Mouse (Mus musculus): Measurements from ENCODE around the gene Themis2. TPM values are rescaled to one million over a fixed set of nuclear protein-coding genes. Genes with fewer than 3 reads are reported as not detected.

The Themis2 gene
- polyA plus RNA-seq (2015; fragmentation: Nextera tagmentation; extraction: Ambion mirVana) = 0.72 and 0.79 TPM in 2 replicates

- WGBS = 2% methylated on average over 21 of the region's 21 CpGs
- Histone ChIP-seq H3K27ac (replicated peaks) (no peak within 1 kb of the TSS), H3K9me3 (ENCODE audit: control insufficient read depth, low read length) (no peaks in the 10 kb centered on the region), H3K4me3 (ENCODE audit: low read depth, low read length) (peak within 1 kb of the TSS; percentile 33), H3K36me3 (ENCODE audit: control insufficient read depth, insufficient read depth, low read length) (no peaks in the 10 kb centered on the region), H3K4me1 (replicated peaks; ENCODE audit: control insufficient read depth, insufficient read depth) (no peaks in the 10 kb centered on the region), H3K27me3 (ENCODE audit: control insufficient read depth, insufficient read depth, low read length) (no peaks in the 10 kb centered on the region), H3K4me2 (replicated peaks; ENCODE audit: low read depth) (peak within 1 kb of the TSS; percentile 56), H3K9ac (ENCODE audit: low read length) (peak within 1 kb of the TSS; percentile 48)
- peak; percentile 69 for DNase-seq (ENCODE audit: low spot score)
- TF ChIP-seq CTCF (IDR thresholded peaks at IDR 0.05; ENCODE audit: low read depth) (no peak), EP300 (optimal IDR thresholded peaks at IDR 0.05) (no peak)
- no peak; the same call in 1 of the 2 replicates for ATAC-seq (ENCODE audit: low FRiP score, low TSS enrichment)
These were observed at the start of gene Themis2 for GRCm38 (mm10) chr4:132796196-132796886. Gene Themis2 (minus strand): TSS chr4:132796387.

GRCm38 (mm10) chr4:132843705-132844071 is 47.5 kb upstream of the Themis2 start:
- WGBS = 79% methylated on average over 1 of the region's 1 CpGs
- H3K9ac ChIP-seq (ENCODE audit: low read length) = peak overlapping the region; percentile 79; the same call in 1 of the 2 replicates
- H3K4me3 ChIP-seq (ENCODE audit: low read depth, low read length) = peak overlapping the region; percentile 60; the same call in 1 of the 2 replicates

GRCm38 (mm10) chr4:132842970-132843704 is 47.0 kb upstream of the Themis2 start, which contains the start of gene Ppp1r8:
Gene Ppp1r8 (minus strand): TSS chr4:132843169.
- TF ChIP-seq CTCF (IDR thresholded peaks at IDR 0.05; ENCODE audit: low read depth) (peak; percentile 73), EP300 (optimal IDR thresholded peaks at IDR 0.05) (no peak)
- peak within 1 kb of the TSS; percentile 60 for H3K4me3 ChIP-seq (ENCODE audit: low read depth, low read length)
- H3K9ac ChIP-seq (ENCODE audit: low read length) = peak within 1 kb of the TSS; percentile 79
- no peaks in the 10 kb centered on the region for H3K27me3 ChIP-seq (ENCODE audit: control insufficient read depth, insufficient read depth, low read length)
- no peaks in the 10 kb centered on the region for H3K4me1 ChIP-seq (replicated peaks; ENCODE audit: control insufficient read depth, insufficient read depth)
- DNase-seq (ENCODE audit: low spot score) (peak; percentile 89), ATAC-seq (ENCODE audit: low FRiP score, low TSS enrichment) (peak; percentile 98)
- H3K36me3 ChIP-seq (ENCODE audit: control insufficient read depth, insufficient read depth, low read length) = no peaks in the 10 kb centered on the region; the same call in 1 of the 2 replicates
- peak within 1 kb of the TSS; percentile 85 for H3K4me2 ChIP-seq (replicated peaks; ENCODE audit: low read depth)
- no peaks in the 10 kb centered on the region for H3K9me3 ChIP-seq (ENCODE audit: control insufficient read depth, low read length)
- WGBS = 1% methylated on average over 39 of the region's 40 CpGs
- peak within 1 kb of the TSS; percentile 61 for H3K27ac ChIP-seq (replicated peaks)

More at GRCm38 (mm10) chr4:132843705-132844071, 47.5 kb upstream of the Themis2 start:
- H3K36me3 ChIP-seq (ENCODE audit: control insufficient read depth, insufficient read depth, low read length) = no peaks in the 10 kb centered on the region; the same call in 1 of the 2 replicates
- DNase-seq (ENCODE audit: low spot score) (no peak), ATAC-seq (ENCODE audit: low FRiP score, low TSS enrichment) (no peak)
- H3K27ac ChIP-seq (replicated peaks) = no peak overlapping the region
- peak overlapping the region; percentile 85 for H3K4me2 ChIP-seq (replicated peaks; ENCODE audit: low read depth)
- H3K4me1 ChIP-seq (replicated peaks; ENCODE audit: control insufficient read depth, insufficient read depth) = no peaks in the 10 kb centered on the region
- TF ChIP-seq EP300 (optimal IDR thresholded peaks at IDR 0.05) = no peak
- no peak for TF ChIP-seq CTCF (IDR thresholded peaks at IDR 0.05; ENCODE audit: low read depth)
- no peaks in the 10 kb centered on the region for H3K9me3 ChIP-seq (ENCODE audit: control insufficient read depth, low read length)
- no peaks in the 10 kb centered on the region for H3K27me3 ChIP-seq (ENCODE audit: control insufficient read depth, insufficient read depth, low read length)

- under 1% methylated on average over 30 of the region's 30 CpGs for WGBS
- TF ChIP-seq CTCF (IDR thresholded peaks at IDR 0.05; ENCODE audit: low read depth) (no peak), EP300 (optimal IDR thresholded peaks at IDR 0.05) (no peak)
- H3K27ac ChIP-seq (replicated peaks) = peak overlapping the region; percentile 61
- H3K27me3 ChIP-seq (ENCODE audit: control insufficient read depth, insufficient read depth, low read length) = no peaks in the 10 kb centered on the region
- peak overlapping the region; percentile 85 for H3K4me2 ChIP-seq (replicated peaks; ENCODE audit: low read depth)
- peak overlapping the region; percentile 79 for H3K9ac ChIP-seq (ENCODE audit: low read length)
- peak overlapping the region; percentile 60 for H3K4me3 ChIP-seq (ENCODE audit: low read depth, low read length)
- ATAC-seq (ENCODE audit: low FRiP score, low TSS enrichment) (no peak; the same call in 1 of the 2 replicates), DNase-seq (ENCODE audit: low spot score) (peak; percentile 47)
- no peaks in the 10 kb centered on the region for H3K4me1 ChIP-seq (replicated peaks; ENCODE audit: control insufficient read depth, insufficient read depth)
- H3K36me3 ChIP-seq (ENCODE audit: control insufficient read depth, insufficient read depth, low read length) = peaks cover 4% of the 10 kb centered on the region; the same call in 1 of the 2 replicates
- H3K9me3 ChIP-seq (ENCODE audit: control insufficient read depth, low read length) = no peaks in the 10 kb centered on the region
These were observed 46.2 kb upstream of the Themis2 start for GRCm38 (mm10) chr4:132842281-132842906.

- no peak overlapping the region for H3K4me3 ChIP-seq (ENCODE audit: low read depth, low read length)
- WGBS = 69% methylated on average over 3 of the region's 3 CpGs
- no peak overlapping the region for H3K9ac ChIP-seq (ENCODE audit: low read length)
These were observed 45.3 kb upstream of the Themis2 start for GRCm38 (mm10) chr4:132841493-132841892.

More at GRCm38 (mm10) chr4:132841493-132841892, 45.3 kb upstream of the Themis2 start:
- H3K9me3 ChIP-seq (ENCODE audit: control insufficient read depth, low read length) = no peaks in the 10 kb centered on the region
- no peak overlapping the region for H3K27ac ChIP-seq (replicated peaks)
- peaks cover 7% of the 10 kb centered on the region for H3K36me3 ChIP-seq (ENCODE audit: control insufficient read depth, insufficient read depth, low read length)
- 0 out of 2 replicates have a peak overlapping the region, but pooled peaks have one; percentile 85 for H3K4me2 ChIP-seq (replicated peaks; ENCODE audit: low read depth)
- no peak for DNase-seq (ENCODE audit: low spot score)
- TF ChIP-seq CTCF (IDR thresholded peaks at IDR 0.05; ENCODE audit: low read depth) (no peak), EP300 (optimal IDR thresholded peaks at IDR 0.05) (no peak)
- ATAC-seq (ENCODE audit: low FRiP score, low TSS enrichment) = no peak
- no peaks in the 10 kb centered on the region for H3K27me3 ChIP-seq (ENCODE audit: control insufficient read depth, insufficient read depth, low read length)
- no peaks in the 10 kb centered on the region for H3K4me1 ChIP-seq (replicated peaks; ENCODE audit: control insufficient read depth, insufficient read depth)
